Mouse (Mus musculus): ENCODE results near the gene Olfr995. TPM values are rescaled to one million over a fixed set of nuclear protein-coding genes. Genes with fewer than 3 reads are reported as not detected.

Olfr995 gene
- polyA plus RNA-seq (2014; fragmentation: Nextera tagmentation; extraction: Ambion mirVana): not detected in 2 replicates

GRCm38 (mm10) chr2:85443539-85443938, at the start of gene Olfr995:
Olfr995 (minus strand) TSS chr2:85443639.
- H3K9me3 ChIP-seq (ENCODE audit: control insufficient read depth, low read depth, low read length): no peaks in the 10 kb centered on the region
- H3K9ac ChIP-seq (replicated peaks; ENCODE audit: low read depth, low read length): no peak within 1 kb of the TSS
- H3K27ac ChIP-seq (ENCODE audit: low read length): no peak within 1 kb of the TSS
- no peak within 1 kb of the TSS for H3K4me3 ChIP-seq (ENCODE audit: low read depth, low read length)
- no peaks in the 10 kb centered on the region for H3K4me1 ChIP-seq (ENCODE audit: control insufficient read depth, insufficient read depth, low read length)
- WGBS: 21% methylated on average over 1 of the region's 1 CpGs
- no peaks in the 10 kb centered on the region for H3K36me3 ChIP-seq (ENCODE audit: control insufficient read depth, insufficient read depth, low read length)
- no peaks in the 10 kb centered on the region for H3K27me3 ChIP-seq (ENCODE audit: control insufficient read depth, insufficient read depth, low read length)
- H3K4me2 ChIP-seq (replicated peaks; ENCODE audit: low read depth, low read length): no peak within 1 kb of the TSS
- no peak for ATAC-seq (ENCODE audit: insufficient number of reproducible peaks, insufficient read depth, low FRiP score, low read depth)

- no peak overlapping the region for H3K9ac ChIP-seq (replicated peaks; ENCODE audit: low read depth, low read length)
- H3K9me3 ChIP-seq (ENCODE audit: control insufficient read depth, low read depth, low read length): no peaks in the 10 kb centered on the region
- no peak overlapping the region for H3K4me3 ChIP-seq (ENCODE audit: low read depth, low read length)
- H3K27ac ChIP-seq (ENCODE audit: low read length): no peak overlapping the region
- no peaks in the 10 kb centered on the region for H3K36me3 ChIP-seq (ENCODE audit: control insufficient read depth, insufficient read depth, low read length)
- ATAC-seq (ENCODE audit: insufficient number of reproducible peaks, insufficient read depth, low FRiP score, low read depth): no peak
- no peaks in the 10 kb centered on the region for H3K27me3 ChIP-seq (ENCODE audit: control insufficient read depth, insufficient read depth, low read length)
- 78% methylated on average over 5 of the region's 5 CpGs for WGBS
- H3K4me1 ChIP-seq (ENCODE audit: control insufficient read depth, insufficient read depth, low read length): no peaks in the 10 kb centered on the region
- no peak overlapping the region for H3K4me2 ChIP-seq (replicated peaks; ENCODE audit: low read depth, low read length)
These were observed 47.0 kb upstream of the Olfr995 start for GRCm38 (mm10) chr2:85490396-85490795.

GRCm38 (mm10) chr2:85466801-85467325, 23.4 kb upstream of the Olfr995 start:
- Histone ChIP-seq H3K9me3 (ENCODE audit: control insufficient read depth, low read depth, low read length) (no peaks in the 10 kb centered on the region), H3K4me2 (replicated peaks; ENCODE audit: low read depth, low read length) (no peak overlapping the region), H3K4me3 (ENCODE audit: low read depth, low read length) (no peak overlapping the region), H3K27ac (ENCODE audit: low read length) (no peak overlapping the region), H3K36me3 (ENCODE audit: control insufficient read depth, insufficient read depth, low read length) (no peaks in the 10 kb centered on the region), H3K4me1 (ENCODE audit: control insufficient read depth, insufficient read depth, low read length) (no peaks in the 10 kb centered on the region), H3K27me3 (ENCODE audit: control insufficient read depth, insufficient read depth, low read length) (no peaks in the 10 kb centered on the region), H3K9ac (replicated peaks; ENCODE audit: low read depth, low read length) (no peak overlapping the region)
- ATAC-seq (ENCODE audit: insufficient number of reproducible peaks, insufficient read depth, low FRiP score, low read depth): no peak
- 76% methylated on average over 3 of the region's 3 CpGs for WGBS

- no peaks in the 10 kb centered on the region for H3K27me3 ChIP-seq (ENCODE audit: control insufficient read depth, insufficient read depth, low read length)
- no peak overlapping the region for H3K4me2 ChIP-seq (replicated peaks; ENCODE audit: low read depth, low read length)
- no peak overlapping the region for H3K4me3 ChIP-seq (ENCODE audit: low read depth, low read length)
- H3K9me3 ChIP-seq (ENCODE audit: control insufficient read depth, low read depth, low read length): no peaks in the 10 kb centered on the region
- no peak for ATAC-seq (ENCODE audit: insufficient number of reproducible peaks, insufficient read depth, low FRiP score, low read depth)
- no peak overlapping the region for H3K9ac ChIP-seq (replicated peaks; ENCODE audit: low read depth, low read length)
- no peak overlapping the region for H3K27ac ChIP-seq (ENCODE audit: low read length)
- no peaks in the 10 kb centered on the region for H3K36me3 ChIP-seq (ENCODE audit: control insufficient read depth, insufficient read depth, low read length)
- no peaks in the 10 kb centered on the region for H3K4me1 ChIP-seq (ENCODE audit: control insufficient read depth, insufficient read depth, low read length)
These were observed 893 bp downstream of the Olfr995 start for GRCm38 (mm10) chr2:85442546-85442945.

GRCm38 (mm10) chr2:85436351-85436750, 7.1 kb downstream of the Olfr995 start, which contains the start of gene Olfr994:
Olfr994 (minus strand) TSS chr2:85436451.
- H3K36me3 ChIP-seq (ENCODE audit: control insufficient read depth, insufficient read depth, low read length): no peaks in the 10 kb centered on the region
- H3K4me3 ChIP-seq (ENCODE audit: low read depth, low read length): no peak within 1 kb of the TSS
- no peak within 1 kb of the TSS for H3K4me2 ChIP-seq (replicated peaks; ENCODE audit: low read depth, low read length)

GRCm38 (mm10) chr2:85425893-85426292, 17.5 kb downstream of the Olfr995 start:
- no peak overlapping the region for H3K9ac ChIP-seq (replicated peaks; ENCODE audit: low read depth, low read length)
- H3K4me2 ChIP-seq (replicated peaks; ENCODE audit: low read depth, low read length): no peak overlapping the region
- WGBS: 71% methylated on average over 1 of the region's 1 CpGs
- H3K36me3 ChIP-seq (ENCODE audit: control insufficient read depth, insufficient read depth, low read length): no peaks in the 10 kb centered on the region
- no peak overlapping the region for H3K27ac ChIP-seq (ENCODE audit: low read length)
- no peaks in the 10 kb centered on the region for H3K9me3 ChIP-seq (ENCODE audit: control insufficient read depth, low read depth, low read length)
- H3K4me1 ChIP-seq (ENCODE audit: control insufficient read depth, insufficient read depth, low read length): no peaks in the 10 kb centered on the region
- ATAC-seq (ENCODE audit: insufficient number of reproducible peaks, insufficient read depth, low FRiP score, low read depth): no peak
- H3K27me3 ChIP-seq (ENCODE audit: control insufficient read depth, insufficient read depth, low read length): no peaks in the 10 kb centered on the region
- no peak overlapping the region for H3K4me3 ChIP-seq (ENCODE audit: low read depth, low read length)

More at GRCm38 (mm10) chr2:85436351-85436750, 7.1 kb downstream of the Olfr995 start, which contains the start of gene Olfr994:
- 91% methylated on average over 3 of the region's 3 CpGs for WGBS
- Histone ChIP-seq H3K9me3 (ENCODE audit: control insufficient read depth, low read depth, low read length) (no peaks in the 10 kb centered on the region), H3K27me3 (ENCODE audit: control insufficient read depth, insufficient read depth, low read length) (no peaks in the 10 kb centered on the region), H3K27ac (ENCODE audit: low read length) (no peak within 1 kb of the TSS), H3K9ac (replicated peaks; ENCODE audit: low read depth, low read length) (no peak within 1 kb of the TSS), H3K4me1 (ENCODE audit: control insufficient read depth, insufficient read depth, low read length) (no peaks in the 10 kb centered on the region)
- no peak for ATAC-seq (ENCODE audit: insufficient number of reproducible peaks, insufficient read depth, low FRiP score, low read depth)

GRCm38 (mm10) chr2:85414777-85415176, 28.7 kb downstream of the Olfr995 start, which contains the start of gene Olfr993:
Olfr993 (minus strand) TSS chr2:85414877.
- H3K36me3 ChIP-seq (ENCODE audit: control insufficient read depth, insufficient read depth, low read length): no peaks in the 10 kb centered on the region
- no peaks in the 10 kb centered on the region for H3K27me3 ChIP-seq (ENCODE audit: control insufficient read depth, insufficient read depth, low read length)
- no peaks in the 10 kb centered on the region for H3K9me3 ChIP-seq (ENCODE audit: control insufficient read depth, low read depth, low read length)
- H3K4me3 ChIP-seq (ENCODE audit: low read depth, low read length): no peak within 1 kb of the TSS
- no peak for ATAC-seq (ENCODE audit: insufficient number of reproducible peaks, insufficient read depth, low FRiP score, low read depth)
- no peaks in the 10 kb centered on the region for H3K4me1 ChIP-seq (ENCODE audit: control insufficient read depth, insufficient read depth, low read length)
- no peak within 1 kb of the TSS for H3K9ac ChIP-seq (replicated peaks; ENCODE audit: low read depth, low read length)
- H3K4me2 ChIP-seq (replicated peaks; ENCODE audit: low read depth, low read length): no peak within 1 kb of the TSS
- H3K27ac ChIP-seq (ENCODE audit: low read length): no peak within 1 kb of the TSS

- ATAC-seq (ENCODE audit: insufficient number of reproducible peaks, insufficient read depth, low FRiP score, low read depth): no peak
- no peak within 1 kb of the TSS for H3K4me2 ChIP-seq (replicated peaks; ENCODE audit: low read depth, low read length)
- no peaks in the 10 kb centered on the region for H3K4me1 ChIP-seq (ENCODE audit: control insufficient read depth, insufficient read depth, low read length)
- no peak within 1 kb of the TSS for H3K9ac ChIP-seq (replicated peaks; ENCODE audit: low read depth, low read length)
- H3K27ac ChIP-seq (ENCODE audit: low read length): no peak within 1 kb of the TSS
- 35% methylated on average over 2 of the region's 2 CpGs for WGBS
- no peak within 1 kb of the TSS for H3K4me3 ChIP-seq (ENCODE audit: low read depth, low read length)
- no peaks in the 10 kb centered on the region for H3K27me3 ChIP-seq (ENCODE audit: control insufficient read depth, insufficient read depth, low read length)
- no peaks in the 10 kb centered on the region for H3K36me3 ChIP-seq (ENCODE audit: control insufficient read depth, insufficient read depth, low read length)
- H3K9me3 ChIP-seq (ENCODE audit: control insufficient read depth, low read depth, low read length): no peaks in the 10 kb centered on the region
These were observed 34.1 kb downstream of the Olfr995 start, which contains the start of gene Olfr992 for GRCm38 (mm10) chr2:85409369-85409768. Olfr992 (minus strand) TSS chr2:85409469.
